Mouse (Mus musculus) embryo, embryonic 10.5 days (tissue): ENCODE measurements around the gene Exosc5.

Source experiments
- DNase-seq: peaks from one replicate; pipeline ENCODE4 v3.0.0-alpha.2; 2015; ENCODE audit warnings: low spot score

Gene Exosc5

GRCm38 (mm10) chr7:25707581-25708292, 48.8 kb downstream of the Exosc5 start:
- DNase-seq, result no peak

- DNase-seq, result no peak
These were observed 51.0 kb downstream of the Exosc5 start for GRCm38 (mm10) chr7:25709961-25710360.

GRCm38 (mm10) chr7:25710519-25711130, 51.7 kb downstream of the Exosc5 start:
- no peak for DNase-seq

GRCm38 (mm10) chr7:25711165-25711564, 52.2 kb downstream of the Exosc5 start:
- no peak for DNase-seq

- DNase-seq, result peak; percentile 76
These were observed 52.8 kb downstream of the Exosc5 start for GRCm38 (mm10) chr7:25711731-25712197.

- no peak for DNase-seq
These were observed 53.8 kb downstream of the Exosc5 start for GRCm38 (mm10) chr7:25712801-25713200.

- no peak for DNase-seq
These were observed 55.6 kb downstream of the Exosc5 start for GRCm38 (mm10) chr7:25714581-25714980.

GRCm38 (mm10) chr7:25715731-25716271, 56.8 kb downstream of the Exosc5 start:
- DNase-seq, result no peak

GRCm38 (mm10) chr7:25717478-25717877, 58.5 kb downstream of the Exosc5 start:
- DNase-seq, result no peak

GRCm38 (mm10) chr7:25718788-25719417, 59.9 kb downstream of the Exosc5 start, which contains the start of gene Ccdc97:
Gene Ccdc97 (minus strand): TSS chr7:25719088.
- DNase-seq, result peak; percentile 98

- DNase-seq, result peak; percentile 87
These were observed 61.0 kb downstream of the Exosc5 start for GRCm38 (mm10) chr7:25719761-25720610.

- DNase-seq, result no peak
These were observed 61.8 kb downstream of the Exosc5 start for GRCm38 (mm10) chr7:25720760-25721159.
